Mouse (Mus musculus) bone marrow macrophage, adult 2 months (primary cell): ENCODE data around the gene Ppfia3.

Experiments
- CTCF ChIP-seq: IDR thresholded peaks from 2 replicates; pipeline ENCODE4 v1.5.1; 2012; ENCODE audit warnings: low read depth, mild to moderate bottlenecking, low read length, moderate library complexity
- POLR2A ChIP-seq: IDR thresholded peaks from 2 replicates; pipeline ENCODE4 v1.6.1; 2012; ENCODE audit warnings: mild to moderate bottlenecking, low read depth, low read length, borderline replicate concordance

DNA sequence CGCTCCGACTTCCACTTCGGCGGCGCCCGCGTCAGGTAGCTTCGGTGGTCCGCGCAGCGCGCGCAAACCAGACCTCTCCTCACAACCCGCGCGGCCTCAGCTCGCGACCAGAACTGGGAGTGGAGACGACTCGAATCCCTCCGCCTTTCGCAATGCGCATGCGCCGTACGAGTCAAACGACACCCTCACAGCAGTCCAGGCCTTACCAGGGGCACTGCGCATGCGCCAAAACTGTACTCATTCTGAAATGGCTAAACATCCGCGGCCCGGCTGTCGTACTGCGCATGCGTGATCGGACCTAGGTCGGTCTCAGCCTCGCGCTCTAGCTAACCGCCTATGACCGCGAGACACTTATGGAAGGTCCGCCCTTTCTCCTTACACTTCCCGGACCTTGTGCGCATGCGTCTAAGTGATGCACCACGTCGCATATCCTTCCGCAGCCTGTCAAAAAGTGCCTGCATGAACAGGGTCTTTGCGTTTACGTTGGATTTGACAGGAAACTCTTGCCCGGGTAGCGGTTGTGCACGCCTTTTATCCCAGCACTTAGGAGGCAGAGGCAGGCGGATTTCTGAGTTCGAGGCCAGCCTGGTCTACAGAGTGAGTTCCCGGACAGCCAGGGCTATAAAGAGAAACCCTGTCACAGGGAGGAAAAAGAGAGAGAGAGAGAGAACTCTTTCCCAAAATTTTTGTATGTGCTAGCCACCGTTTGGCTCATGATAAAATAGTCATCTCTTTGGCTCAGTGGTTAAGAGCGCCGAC lies 28.9 kb upstream of the Ppfia3 start, which contains the start of gene Snrnp70:
- no peak for TF ChIP-seq POLR2A
- no peak; the same call in 1 of the 2 replicates for TF ChIP-seq CTCF
